Mouse (Mus musculus) hindbrain, embryonic 16.5 days (tissue): Measurements from ENCODE around the gene H1f0. TPM values are rescaled to one million over a fixed set of nuclear protein-coding genes. Genes with fewer than 3 reads are reported as not detected.

Experiments
- ATAC-seq: fragments of 200-750 bp; cut with Nextera tagmentation; 2 replicates; pipeline ENCODE4 v1.8.0; 2017; ENCODE audit warnings: moderate TSS enrichment, moderate library complexity
- H3K27ac ChIP-seq: fragments of 300-500 bp; sonication (generic); 2 replicates; pipeline ENCODE4 v1.5.1; 2014; ENCODE audit warnings: low read depth, mild to moderate bottlenecking, control low read depth, low read length, moderate library complexity
- H3K27me3 ChIP-seq: fragments of 300-500 bp; sonication (generic); replicated peaks from 2 replicates; pipeline ENCODE4 v1.6.1; 2014; ENCODE audit warnings: low read length; ENCODE audit not compliant: control insufficient read depth, insufficient read depth
- H3K36me3 ChIP-seq: fragments of 300-500 bp; sonication (generic); 2 replicates; pipeline ENCODE4 v1.6.1; 2014; ENCODE audit warnings: mild to moderate bottlenecking, low read length, moderate library complexity, mixed read lengths; ENCODE audit not compliant: control insufficient read depth, insufficient read depth
- H3K4me1 ChIP-seq: fragments of 300-500 bp; sonication (generic); 2 replicates; pipeline ENCODE4 v1.6.1; 2014; ENCODE audit warnings: low read depth, low read length; ENCODE audit not compliant: control insufficient read depth, insufficient read depth
- H3K4me2 ChIP-seq: fragments of 300-500 bp; sonication (generic); 2 replicates; pipeline ENCODE4 v1.6.1; 2014; ENCODE audit warnings: mild to moderate bottlenecking, low read length, control low read depth, moderate library complexity
- H3K4me3 ChIP-seq: fragments of 300-500 bp; sonication (generic); 2 replicates; pipeline ENCODE4 v1.5.1; 2014; ENCODE audit warnings: mild to moderate bottlenecking, low read length, control low read depth, moderate library complexity
- H3K9ac ChIP-seq: fragments of 300-500 bp; sonication (generic); 2 replicates; pipeline ENCODE4 v1.6.1; 2014; ENCODE audit warnings: low read depth, mild to moderate bottlenecking, control low read depth, low read length, moderate library complexity
- H3K9me3 ChIP-seq: fragments of 300-500 bp; sonication (generic); 2 replicates; pipeline ENCODE4 v1.6.1; 2014; ENCODE audit warnings: mild to moderate bottlenecking, low read length, moderate library complexity; ENCODE audit not compliant: control insufficient read depth
- WGBS: fragments of 180-500 bp; shearing (Covaris S2); extraction: QIAGEN DNeasy Blood & Tissue Kit; methylation state at CpG from one replicate; pipeline ENCODE4 v1.1.7; 2014; 5-methylcytosine and 5-hydroxymethylcytosine counted together
- polyA plus RNA-seq: library from polyadenylated mRNA; unstranded; fragments of >200 nt; fragmentation: Nextera tagmentation; extraction: Ambion mirVana; gene quantifications from 2 replicates; pipeline ENCODE4 v1.2.1, GENCODE M21; 2015

The H1f0 gene
- polyA plus RNA-seq, 1 experiment from 2014 or later, result 200 TPM

GRCm38 (mm10) chr15:79056601-79057000 is 28.4 kb downstream of the H1f0 start:
- Histone ChIP-seq H3K36me3 (peaks cover 54% of the 10 kb centered on the region), H3K9ac (no peak overlapping the region), H3K9me3 (no peaks in the 10 kb centered on the region), H3K27ac (no peak overlapping the region), H3K4me2 (no peak overlapping the region), H3K4me1 (no peaks in the 10 kb centered on the region; the same call in none of the 2 replicates), H3K27me3 (no peaks in the 10 kb centered on the region), H3K4me3 (no peak overlapping the region)
- no peak for ATAC-seq
- 90% methylated on average over 7 of the region's 7 CpGs for WGBS

DNA sequence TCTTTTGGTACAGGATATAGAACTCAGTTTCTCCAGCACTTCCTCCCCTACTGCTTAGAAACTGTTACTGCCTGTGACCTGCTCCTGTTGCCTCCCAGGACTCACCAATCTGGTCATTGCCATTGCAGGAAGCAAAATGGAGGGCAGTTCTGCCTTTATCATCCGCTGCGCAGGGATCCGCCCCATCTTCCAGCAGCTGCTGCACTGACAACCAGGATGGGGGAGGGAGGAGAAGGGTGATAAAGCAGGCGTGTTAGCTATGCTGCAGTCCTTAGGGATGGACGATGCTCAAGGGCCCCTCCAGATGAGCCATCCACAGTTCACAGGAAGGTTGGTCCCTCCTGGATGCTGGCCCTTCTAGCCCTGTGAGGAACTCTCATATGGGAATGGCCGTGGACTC is 29.6 kb downstream of the H1f0 start:
- H3K27me3 ChIP-seq, result no peaks in the 10 kb centered on the region
- H3K9me3 ChIP-seq, result no peaks in the 10 kb centered on the region
- H3K4me3 ChIP-seq, result no peak overlapping the region
- peaks cover 54% of the 10 kb centered on the region for H3K36me3 ChIP-seq
- H3K4me2 ChIP-seq, result no peak overlapping the region
- 88% methylated on average over 6 of the region's 6 CpGs for WGBS
- no peak for ATAC-seq
- H3K9ac ChIP-seq, result no peak overlapping the region
- H3K27ac ChIP-seq, result no peak overlapping the region
- peaks cover 5% of the 10 kb centered on the region for H3K4me1 ChIP-seq

DNA sequence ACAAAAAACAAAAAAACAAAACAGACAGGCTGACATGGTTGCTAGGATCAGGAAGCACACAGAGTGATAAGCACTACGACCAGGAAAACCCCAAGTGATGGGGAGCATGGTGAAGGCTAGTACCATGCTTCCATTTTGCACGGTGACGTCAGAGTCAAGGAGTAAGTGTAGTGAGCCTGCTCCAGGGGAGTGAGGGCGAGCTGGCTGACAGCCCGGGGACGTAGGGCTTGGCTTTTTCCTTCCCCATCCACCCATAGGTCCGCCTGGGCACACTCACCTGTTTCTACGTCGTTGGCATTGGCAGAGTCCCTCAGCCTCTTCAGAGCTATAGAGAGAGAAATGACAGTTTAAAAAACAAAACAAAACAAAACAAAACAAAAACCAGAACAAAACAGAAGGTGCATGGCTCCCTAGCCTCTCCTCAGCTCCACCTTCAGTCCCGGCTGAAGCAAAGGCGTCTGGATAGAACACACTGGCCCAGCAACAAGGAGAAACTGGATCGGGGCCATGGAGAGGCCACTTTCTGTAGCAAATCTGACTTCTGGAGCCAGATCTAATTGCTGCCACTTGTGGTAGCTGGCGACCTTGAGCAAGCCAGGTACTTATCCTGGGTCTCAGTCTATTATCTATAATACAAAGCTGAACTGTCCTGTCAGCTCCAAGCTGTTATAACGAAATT is 32.8 kb downstream of the H1f0 start:
- H3K4me1 ChIP-seq, result peaks cover 10% of the 10 kb centered on the region
- no peak for ATAC-seq
- no peaks in the 10 kb centered on the region for H3K9me3 ChIP-seq
- H3K4me2 ChIP-seq, result peak overlapping the region; percentile 85; the same call in 1 of the 2 replicates
- no peaks in the 10 kb centered on the region for H3K27me3 ChIP-seq
- H3K27ac ChIP-seq, result no peak overlapping the region
- no peak overlapping the region for H3K9ac ChIP-seq
- WGBS, result 81% methylated on average over 14 of the region's 14 CpGs
- H3K36me3 ChIP-seq, result peaks cover 30% of the 10 kb centered on the region
- H3K4me3 ChIP-seq, result no peak overlapping the region

DNA sequence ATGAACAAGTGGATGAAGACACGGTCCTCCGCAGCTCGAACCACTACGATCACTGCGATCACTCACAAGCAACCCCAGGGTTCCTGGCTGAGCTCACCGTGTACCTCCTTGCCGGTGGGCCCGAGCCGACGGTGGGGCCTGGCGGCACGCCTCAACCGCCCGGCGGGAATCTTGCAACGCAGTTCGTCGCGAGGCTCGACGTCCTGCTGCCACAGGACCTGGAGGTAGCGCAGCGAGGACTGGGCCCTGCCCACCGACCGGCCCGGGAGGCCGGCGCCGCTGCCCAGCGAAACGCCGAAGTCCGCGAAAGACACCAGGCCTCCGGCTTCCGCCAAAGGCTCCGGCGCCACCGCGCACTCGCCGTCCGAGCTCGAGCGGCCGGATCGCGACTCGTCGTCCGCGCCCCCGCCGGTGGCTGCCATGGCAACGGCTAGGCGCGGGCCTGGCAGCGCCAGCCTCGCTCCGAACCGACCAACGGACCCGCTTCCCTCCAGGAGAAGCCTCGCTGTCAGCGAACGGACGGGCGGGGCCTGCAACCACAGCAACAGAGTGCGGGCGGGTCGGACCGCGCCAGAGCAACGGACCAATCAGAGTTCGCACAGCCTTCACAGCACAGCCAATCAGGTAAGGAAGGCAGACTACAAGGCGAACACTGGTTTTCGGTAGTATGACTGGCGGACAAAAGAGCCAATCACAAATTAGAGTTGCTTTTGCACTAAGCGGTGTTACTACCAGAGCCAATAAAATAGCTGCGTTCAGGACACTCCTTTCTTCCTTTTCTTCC is 34.3 kb downstream of the H1f0 start, which contains the start of gene Ankrd54:
Gene Ankrd54, minus strand, starts transcription at position 518 of the 784 bp plus-strand sequence.
- Histone ChIP-seq H3K4me3 (peak within 1 kb of the TSS; percentile 96), H3K4me1 (peaks cover 10% of the 10 kb centered on the region), H3K27me3 (no peaks in the 10 kb centered on the region), H3K4me2 (peak within 1 kb of the TSS; percentile 85), H3K9ac (peak within 1 kb of the TSS; percentile 87), H3K9me3 (no peaks in the 10 kb centered on the region), H3K36me3 (peaks cover 24% of the 10 kb centered on the region), H3K27ac (peak within 1 kb of the TSS; percentile 83)
- WGBS, result under 1% methylated on average over 64 of the region's 80 CpGs
- ATAC-seq, result peak; percentile 100

GRCm38 (mm10) chr15:79063160-79063740 is 35.0 kb downstream of the H1f0 start:
- no peaks in the 10 kb centered on the region for H3K9me3 ChIP-seq
- H3K4me2 ChIP-seq, result peak overlapping the region; percentile 59
- H3K36me3 ChIP-seq, result peaks cover 18% of the 10 kb centered on the region
- peak overlapping the region; percentile 5 for H3K9ac ChIP-seq
- no peaks in the 10 kb centered on the region for H3K27me3 ChIP-seq
- H3K4me3 ChIP-seq, result peak overlapping the region; percentile 31
- H3K27ac ChIP-seq, result peak overlapping the region; percentile 45; the same call in 1 of the 2 replicates
- H3K4me1 ChIP-seq, result peaks cover 10% of the 10 kb centered on the region
- 10% methylated on average over 14 of the region's 14 CpGs for WGBS
- ATAC-seq, result no peak

- Histone ChIP-seq H3K4me2 (no peak overlapping the region), H3K27ac (no peak overlapping the region), H3K27me3 (no peaks in the 10 kb centered on the region), H3K4me1 (peaks cover 10% of the 10 kb centered on the region), H3K4me3 (no peak overlapping the region), H3K36me3 (peaks cover 2% of the 10 kb centered on the region), H3K9ac (no peak overlapping the region), H3K9me3 (no peaks in the 10 kb centered on the region)
- WGBS, result 67% methylated on average over 8 of the region's 8 CpGs
- no peak for ATAC-seq
Measured at GRCm38 (mm10) chr15:79065086-79065770, 37.0 kb downstream of the H1f0 start.

DNA sequence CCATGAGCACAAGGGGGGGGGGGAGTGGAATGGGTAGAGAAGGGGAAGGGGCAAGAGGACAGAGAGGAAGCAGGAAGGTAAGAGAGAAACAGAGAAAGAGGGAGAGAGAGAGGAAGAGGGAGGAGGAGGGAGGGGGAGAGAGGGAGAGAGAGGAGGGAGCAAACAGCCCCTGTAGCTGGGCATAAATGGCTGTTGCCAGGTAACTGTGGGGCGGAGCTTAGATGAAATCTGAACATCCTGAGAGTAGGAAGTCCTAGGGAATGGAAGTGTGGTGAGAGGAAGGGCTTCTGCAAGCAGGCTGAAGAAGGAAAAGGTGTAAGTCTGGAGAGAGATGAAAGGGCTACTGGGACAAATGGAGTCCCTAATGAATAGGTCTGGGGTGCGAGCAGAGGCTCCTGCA is 38.0 kb downstream of the H1f0 start:
- WGBS, result 58% methylated on average over 2 of the region's 2 CpGs
- no peak overlapping the region for H3K27ac ChIP-seq
- no peak overlapping the region for H3K4me3 ChIP-seq
- peaks cover 10% of the 10 kb centered on the region for H3K4me1 ChIP-seq
- ATAC-seq, result no peak
- H3K4me2 ChIP-seq, result no peak overlapping the region
- H3K36me3 ChIP-seq, result no peaks in the 10 kb centered on the region
- no peak overlapping the region for H3K9ac ChIP-seq
- no peaks in the 10 kb centered on the region for H3K27me3 ChIP-seq
- no peaks in the 10 kb centered on the region for H3K9me3 ChIP-seq

DNA sequence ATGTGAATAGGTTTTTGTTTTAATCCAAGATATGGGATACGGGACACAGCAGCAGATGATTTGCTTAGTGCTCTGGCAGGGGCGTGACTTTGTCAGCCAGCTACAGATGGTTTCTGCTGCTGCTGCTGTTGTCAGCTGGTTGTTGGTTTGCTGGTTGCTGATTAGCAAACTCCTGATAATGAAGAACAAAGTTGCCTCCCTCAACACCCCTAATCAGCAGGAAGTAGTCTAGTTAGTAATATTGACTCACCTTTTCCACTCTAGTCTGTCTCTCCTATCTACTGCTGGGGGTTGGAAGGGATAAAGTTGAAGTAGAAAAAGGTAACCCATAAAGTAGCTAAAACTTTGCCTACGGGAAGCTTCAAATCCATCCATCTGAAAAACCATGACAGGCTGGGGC is 39.4 kb downstream of the H1f0 start:
- WGBS, result 85% methylated on average over 3 of the region's 3 CpGs
- no peak overlapping the region for H3K9ac ChIP-seq

More for the DNA sequence above, 39.4 kb downstream of the H1f0 start:
- Histone ChIP-seq H3K4me1 (peaks cover 5% of the 10 kb centered on the region), H3K27ac (no peak overlapping the region), H3K9me3 (no peaks in the 10 kb centered on the region), H3K4me2 (no peak overlapping the region), H3K36me3 (no peaks in the 10 kb centered on the region), H3K27me3 (no peaks in the 10 kb centered on the region), H3K4me3 (no peak overlapping the region)
- no peak for ATAC-seq
